Mouse (Mus musculus): ENCODE results near the gene Carm1. TPM values are rescaled to one million over a fixed set of nuclear protein-coding genes. Genes with fewer than 3 reads are reported as not detected.

The Carm1 gene
- total RNA-seq, 4 experiments from 2014 or later = 70.9 to 75.8 (median 73.3) TPM

- no peak for DNase-seq (ENCODE audit: low spot score)
Measured at GRCm38 (mm10) chr9:21614864-21615616, 68.3 kb downstream of the Carm1 start.

GRCm38 (mm10) chr9:21615617-21616231, 69.0 kb downstream of the Carm1 start, which contains the start of gene Smarca4:
Gene Smarca4 (plus strand): TSS chr9:21616169.
- DNase-seq (ENCODE audit: low spot score) = peak; percentile 99

GRCm38 (mm10) chr9:21616232-21616781, 69.6 kb downstream of the Carm1 start:
- peak; percentile 85 for DNase-seq (ENCODE audit: low spot score)

DNA sequence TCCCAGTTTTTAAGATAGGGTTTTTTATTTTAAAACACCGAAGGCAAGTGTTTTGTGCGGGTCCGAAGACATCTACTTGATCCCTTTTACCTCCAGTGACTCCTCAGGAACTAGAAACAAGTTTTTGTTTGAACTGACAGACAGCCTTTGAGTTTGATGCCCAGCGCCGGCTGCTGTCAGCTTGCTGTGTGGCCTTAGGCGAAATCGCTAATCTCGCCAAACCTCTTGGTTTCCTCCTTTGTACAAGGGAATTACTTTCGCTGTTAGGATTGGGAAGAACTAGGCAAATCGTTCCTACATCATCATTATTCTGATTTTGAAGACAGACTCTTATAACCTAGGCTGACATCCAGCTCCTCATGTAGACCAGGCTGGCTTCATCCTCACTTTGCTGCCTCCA, 70.4 kb downstream of the Carm1 start:
- DNase-seq (ENCODE audit: low spot score) = no peak

DNA sequence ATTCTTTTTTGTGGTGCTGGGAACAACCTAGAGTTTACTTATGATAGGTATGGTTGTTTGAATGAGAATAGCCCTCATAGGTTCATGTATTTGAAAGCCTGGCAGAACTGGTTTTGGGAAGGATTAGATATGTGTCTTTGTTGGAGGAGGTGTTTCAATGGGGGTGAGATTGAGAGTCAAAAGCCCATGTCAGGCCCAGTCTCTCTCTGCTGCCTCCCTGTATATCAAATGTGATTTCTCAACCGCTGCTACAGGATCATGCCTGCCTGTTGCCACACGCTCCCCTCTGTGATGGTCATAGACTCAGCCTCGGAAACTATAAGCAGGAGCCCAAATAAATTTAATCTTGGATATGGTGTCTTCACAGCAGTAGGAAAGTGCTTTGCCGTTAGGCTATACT, 73.5 kb downstream of the Carm1 start:
- no peak for DNase-seq (ENCODE audit: low spot score)

GRCm38 (mm10) chr9:21622676-21623075, 76.0 kb downstream of the Carm1 start:
- DNase-seq (ENCODE audit: low spot score) = no peak

DNA sequence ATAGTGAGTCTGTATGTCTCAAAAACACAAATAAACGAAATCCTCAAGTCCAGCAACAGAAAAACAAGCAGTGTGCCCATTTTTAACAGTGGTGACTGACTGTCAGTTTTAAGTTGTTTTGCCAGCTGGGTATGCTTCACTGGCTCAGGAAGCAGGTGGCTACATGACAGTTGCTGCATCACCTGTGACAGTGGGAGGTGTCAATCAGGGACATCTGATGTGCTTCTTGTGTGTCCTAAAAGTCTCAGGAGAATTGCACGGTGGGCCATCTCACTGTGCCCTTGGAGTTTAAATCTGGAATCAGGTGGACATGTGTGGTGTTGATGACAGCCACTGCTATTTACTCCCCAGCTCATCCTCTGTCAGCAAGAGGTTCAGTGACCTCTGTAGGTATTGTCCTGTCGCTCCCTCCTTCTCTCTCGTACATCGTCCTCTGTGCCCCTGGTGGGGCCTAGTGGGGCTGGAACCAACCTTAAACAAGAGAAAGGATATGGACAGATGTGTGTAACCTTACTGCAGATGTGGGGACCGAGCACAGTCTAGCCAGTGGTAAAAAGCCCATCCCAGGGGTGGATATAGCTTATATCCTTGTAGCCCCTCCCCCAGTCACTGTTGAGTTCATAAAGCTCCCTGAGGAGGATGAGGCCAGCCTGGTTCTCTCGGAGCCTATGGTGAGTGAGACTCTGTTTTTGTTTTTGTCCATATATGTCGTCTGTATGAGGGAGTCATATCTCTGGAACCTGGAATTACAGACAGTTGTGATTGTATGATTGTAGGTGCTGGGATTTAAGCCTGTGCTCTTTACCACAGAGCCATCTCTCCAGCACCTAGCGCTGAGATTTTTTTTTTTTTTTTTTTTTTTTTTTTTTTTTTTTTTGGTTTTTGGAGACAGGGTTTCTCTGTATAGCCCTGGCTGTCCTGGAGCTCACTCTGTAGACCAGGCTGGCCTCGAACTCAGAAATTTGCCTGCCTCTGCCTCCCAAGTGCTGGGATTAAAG, 78.9 kb downstream of the Carm1 start:
- no peak for DNase-seq (ENCODE audit: low spot score)

DNA sequence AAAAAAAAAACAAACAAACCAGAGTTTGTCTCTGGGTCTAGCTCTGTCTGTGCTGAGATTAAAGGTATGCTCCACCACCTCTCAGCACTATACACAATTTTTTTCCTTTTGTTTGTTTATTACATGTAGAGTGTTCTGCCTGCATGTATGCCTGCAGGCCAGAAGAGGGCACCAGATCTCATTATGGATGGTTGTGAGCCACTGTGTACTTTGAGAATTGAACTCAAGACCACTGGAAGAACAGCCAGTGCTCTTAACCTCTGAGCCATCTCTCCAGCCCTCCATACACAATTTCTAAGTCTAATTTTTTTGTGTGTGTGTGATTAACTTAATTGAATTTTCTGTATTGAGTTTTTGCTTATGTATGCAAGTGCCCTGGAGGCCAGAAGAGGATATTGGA, 79.9 kb downstream of the Carm1 start:
- DNase-seq (ENCODE audit: low spot score) = no peak

DNA sequence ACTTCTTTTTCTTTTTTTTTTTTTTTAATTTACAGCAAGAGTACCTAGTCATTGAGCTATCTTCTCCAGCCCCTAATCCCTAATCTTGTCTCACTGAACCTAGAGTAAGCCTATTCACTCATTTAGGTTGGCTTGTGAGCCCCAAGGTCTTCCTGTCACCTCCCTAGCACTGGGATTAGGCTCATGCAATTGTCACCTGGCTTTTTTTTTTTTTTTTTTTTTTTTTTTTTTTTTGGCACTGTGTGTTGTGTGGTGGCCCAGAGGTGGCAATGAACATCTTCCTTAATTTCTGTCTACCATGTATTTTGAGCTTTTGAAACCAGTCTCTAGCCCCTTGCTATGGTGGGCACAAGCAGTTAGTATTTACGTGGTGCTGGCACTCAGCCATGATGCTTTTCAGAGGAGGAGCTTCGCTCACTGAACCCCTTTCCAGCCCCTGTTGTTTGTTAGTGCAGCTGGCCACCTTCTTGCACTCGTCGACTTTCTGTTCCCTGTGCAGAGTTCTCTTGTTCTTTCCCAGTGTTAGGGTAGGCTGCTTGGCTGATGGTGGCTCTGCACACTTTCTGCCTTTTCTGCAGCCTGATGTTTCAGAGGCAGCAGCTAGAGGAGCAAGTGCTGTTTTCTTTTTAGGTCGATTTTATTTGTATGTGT, 80.6 kb downstream of the Carm1 start:
- no peak for DNase-seq (ENCODE audit: low spot score)

- peak; percentile 27 for DNase-seq (ENCODE audit: low spot score)
Measured at GRCm38 (mm10) chr9:21630673-21631072, 84.0 kb downstream of the Carm1 start.

GRCm38 (mm10) chr9:21633106-21633505, 86.4 kb downstream of the Carm1 start:
- DNase-seq (ENCODE audit: low spot score) = no peak

DNA sequence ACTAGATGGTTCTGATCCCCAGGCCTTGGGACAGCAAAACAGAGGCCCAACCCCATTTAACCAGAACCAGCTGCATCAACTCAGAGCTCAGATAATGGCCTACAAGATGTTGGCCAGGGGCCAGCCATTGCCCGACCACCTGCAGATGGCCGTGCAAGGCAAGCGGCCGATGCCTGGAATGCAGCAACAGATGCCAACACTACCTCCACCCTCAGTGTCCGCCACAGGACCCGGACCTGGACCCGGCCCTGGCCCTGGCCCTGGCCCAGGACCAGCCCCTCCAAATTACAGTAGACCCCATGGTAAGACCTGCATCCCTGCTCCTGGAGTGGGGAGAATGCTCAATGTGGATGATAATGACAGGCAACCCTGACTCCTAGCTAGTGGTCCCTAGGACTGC, 88.9 kb downstream of the Carm1 start:
- no peak for DNase-seq (ENCODE audit: low spot score)

- no peak for DNase-seq (ENCODE audit: low spot score)
Measured at GRCm38 (mm10) chr9:21639031-21639430, 92.3 kb downstream of the Carm1 start.

Small RNA genes within 50 kb of the gene (microRNA-seq; reads per million reads assigned to microRNA genes)
- gene Mir1946b = not detected

Other genes with a start within 250 kb of the Carm1 start
- gene Ap1m2, start 234.6 kb upstream of the Carm1 start, total RNA-seq (2022) = not detected
- gene Slc44a2, start 226.2 kb upstream of the Carm1 start, total RNA-seq (2022) = 100 to 1,000 TPM in 1 of 4 experiments, 10 to 100 TPM in 3; 90.2 to 124 (median 94.3) TPM
- 10 to 100 TPM; 28.2 to 31.4 (median 29.8) TPM for gene Ilf3, start 179.0 kb upstream of the Carm1 start, total RNA-seq (2022)
- gene Qtrt1, start 135.1 kb upstream of the Carm1 start, total RNA-seq (2022) = 1 to 10 TPM; 7.4 to 9.3 (median 8.9) TPM
- gene Dnm2, start 122.0 kb upstream of the Carm1 start, total RNA-seq (2022) = 10 to 100 TPM; 60.3 to 71.0 (median 61.2) TPM
- gene Tmed1, start 36.6 kb upstream of the Carm1 start, total RNA-seq (2022) = 10 to 100 TPM; 46.5 to 51.3 (median 48.9) TPM
- gene AB124611, start 20.7 kb upstream of the Carm1 start, total RNA-seq (2022) = 1 to 10 TPM in 1 of 4 experiments, under 1 TPM in 3; 0.37 to 2.2 (median 0.63) TPM
- 10 to 100 TPM; 61.0 to 67.1 (median 66.5) TPM for gene Timm29, start 45.8 kb downstream of the Carm1 start, total RNA-seq (2022)
- gene Yipf2, start 45.9 kb downstream of the Carm1 start, total RNA-seq (2022) = 1 to 10 TPM; 7.3 to 8.6 (median 7.9) TPM
- gene Smarca4, start 69.3 kb downstream of the Carm1 start, total RNA-seq (2022) = 10 to 100 TPM; 47.2 to 49.8 (median 49.3) TPM
- gene Ldlr, start 176.6 kb downstream of the Carm1 start, total RNA-seq (2022) = 1 to 10 TPM; 2.3 to 3.8 (median 3.0) TPM
- gene Spc24, start 213.4 kb downstream of the Carm1 start, total RNA-seq (2022) = 1 to 10 TPM; 5.6 to 8.6 (median 7.7) TPM

All from heart, adult 8-10 months (tissue).